Mouse (Mus musculus): Measurements from ENCODE around the gene Ism1.

Ism1 gene

GRCm38 (mm10) chr2:139714206-139714605, 36.2 kb downstream of the Ism1 start:
- DNase-seq = no peak

GRCm38 (mm10) chr2:139717772-139718171, 39.8 kb downstream of the Ism1 start:
- no peak for DNase-seq

GRCm38 (mm10) chr2:139722700-139723099, 44.7 kb downstream of the Ism1 start:
- peak; percentile 6 to 9 for DNase-seq

- no peak for DNase-seq
Observed at GRCm38 (mm10) chr2:139723304-139723703, 45.3 kb downstream of the Ism1 start.

- DNase-seq = no peak
Observed at GRCm38 (mm10) chr2:139724202-139724838, 46.3 kb downstream of the Ism1 start.

- DNase-seq = peak; percentile 3 to 6
Observed at GRCm38 (mm10) chr2:139725328-139725727, 47.4 kb downstream of the Ism1 start.

GRCm38 (mm10) chr2:139728060-139728459, 50.1 kb downstream of the Ism1 start:
- DNase-seq = no peak

- DNase-seq = no peak
Observed at GRCm38 (mm10) chr2:139729377-139729776, 51.4 kb downstream of the Ism1 start.

GRCm38 (mm10) chr2:139742381-139742780, 64.4 kb downstream of the Ism1 start:
- no peak for DNase-seq

- no peak for DNase-seq
Observed at GRCm38 (mm10) chr2:139757021-139757420, 79.0 kb downstream of the Ism1 start.

GRCm38 (mm10) chr2:139757456-139757855, 79.5 kb downstream of the Ism1 start:
- no peak for DNase-seq

GRCm38 (mm10) chr2:139764355-139764754, 86.4 kb downstream of the Ism1 start:
- no peak for DNase-seq

GRCm38 (mm10) chr2:139774949-139775570, 97.1 kb downstream of the Ism1 start:
- no peak for DNase-seq

GRCm38 (mm10) chr2:139776644-139777043, 98.7 kb downstream of the Ism1 start:
- DNase-seq = no peak

GRCm38 (mm10) chr2:139778283-139778682, 100.3 kb downstream of the Ism1 start:
- peak; percentile 38 to 47 for DNase-seq

- no peak for DNase-seq
Observed at GRCm38 (mm10) chr2:139783318-139783850, 105.4 kb downstream of the Ism1 start.

GRCm38 (mm10) chr2:139784465-139784864, 106.5 kb downstream of the Ism1 start:
- no peak for DNase-seq

- no peak for DNase-seq
Observed at GRCm38 (mm10) chr2:139784946-139785345, 107.0 kb downstream of the Ism1 start.

- no peak for DNase-seq
Observed at GRCm38 (mm10) chr2:139788658-139789057, 110.7 kb downstream of the Ism1 start.

GRCm38 (mm10) chr2:139792345-139793120, 114.6 kb downstream of the Ism1 start:
- DNase-seq = no peak

- DNase-seq = no peak
Observed at GRCm38 (mm10) chr2:139804041-139804440, 126.1 kb downstream of the Ism1 start.

- no peak for DNase-seq
Observed at GRCm38 (mm10) chr2:139807887-139808286, 129.9 kb downstream of the Ism1 start.

Data from thymus, postnatal 36 days (tissue).